Mouse (Mus musculus) bone marrow macrophage, adult 2 months (primary cell): ENCODE results near the gene St3gal6.

ENCODE experiments used
- CTCF ChIP-seq: IDR thresholded peaks from 2 replicates; pipeline ENCODE4 v1.5.1; 2012; ENCODE audit warnings: low read depth, mild to moderate bottlenecking, low read length, moderate library complexity
- POLR2A ChIP-seq: IDR thresholded peaks from 2 replicates; pipeline ENCODE4 v1.6.1; 2012; ENCODE audit warnings: mild to moderate bottlenecking, low read depth, low read length, borderline replicate concordance

DNA sequence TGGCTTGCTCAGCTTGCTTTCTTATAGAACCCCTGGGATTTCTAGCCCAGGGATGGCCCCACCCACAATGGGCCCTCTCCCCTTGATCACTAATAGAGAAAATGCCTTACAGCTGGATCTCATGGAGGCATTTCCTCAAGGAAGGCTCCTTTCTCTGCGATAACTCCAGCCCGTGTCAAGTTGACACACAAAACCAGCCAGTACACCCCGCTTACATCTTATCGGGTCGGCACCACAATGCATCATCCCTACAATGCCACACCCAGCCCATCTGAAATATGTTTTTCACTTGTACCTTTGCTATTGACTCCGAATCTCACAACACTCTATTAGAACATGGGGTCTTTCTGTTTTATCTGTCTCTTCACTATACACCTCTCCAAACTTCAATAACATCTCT lies 3.6 kb downstream of the St3gal6 start:
- TF ChIP-seq CTCF, result no peak
- TF ChIP-seq POLR2A, result no peak
